Mouse (Mus musculus): ENCODE results near the gene Map4k5. TPM values are rescaled to one million over a fixed set of nuclear protein-coding genes. Genes with fewer than 3 reads are reported as not detected.

The Map4k5 gene
- total RNA-seq, 2 experiments from 2014 or later, result 41.9 to 44.7 TPM

Small RNAs within 50 kb of the gene (microRNA-seq; reads per million reads assigned to microRNA genes)
- 0 reads per million in 2 experiments for gene Mir681

Other genes with a start within 250 kb of the Map4k5 start
- gene Sos2, start 211.3 kb downstream of the Map4k5 start, total RNA-seq (2021), result 10 to 100 TPM; 28.2 to 30.3 TPM
- 10 to 100 TPM; 23.5 to 23.8 TPM for gene L2hgdh, start 168.3 kb downstream of the Map4k5 start, total RNA-seq (2021)
- gene Atp5s, start 168.2 kb downstream of the Map4k5 start, total RNA-seq (2021), result 10 to 100 TPM; 16.9 to 21.2 TPM
- gene Cdkl1, start 101.9 kb downstream of the Map4k5 start, total RNA-seq (2021), result 10 to 100 TPM; 12.3 to 12.7 TPM
- 10 to 100 TPM; 10.1 to 11.0 TPM for gene Atl1, start 586 bp downstream of the Map4k5 start, total RNA-seq (2021)
- gene Sav1, start 93.8 kb upstream of the Map4k5 start, total RNA-seq (2021), result 10 to 100 TPM; 38.7 to 39.1 TPM
- 10 to 100 TPM; 41.3 to 42.0 TPM for gene Nin, start 220.5 kb upstream of the Map4k5 start, total RNA-seq (2021)

Measured in heart, postnatal 4 days (tissue).